8 mouse cellular contexts compared by ENCODE assay signal in genomic region chr13:21326657-21327211, GRCm38 (mm10). TPM values are rescaled to one million over a fixed set of nuclear protein-coding genes. Genes with fewer than 3 reads are reported as not detected.
DNase-seq lines count a peak whose midpoint lies in the region; ATAC-seq and TF ChIP-seq lines count a peak whose summit lies in the region.

No protein-coding gene starts in this region.

- peak; percentile 54 for DNase-seq in CD4-positive, CD25-positive, alpha-beta regulatory T cell, adult 2 months (ENCODE audit: low read depth, low spot score)
- peak; percentile 95 for DNase-seq in embryonic facial prominence, embryonic 11.5 days (ENCODE audit: low spot score)
- DNase-seq in heart, adult 2 months: peak; percentile 76 to 87
- peak; percentile 61 to 83 for DNase-seq in kidney, adult 8-10 months
- peak; percentile 44 for DNase-seq in splenic B cell, adult 2 months (ENCODE audit: low read depth, low spot score)

- intact Hi-C loops in heart, adult 2 months (cut with DNase I): loop anchor here (1.0 to 10.0 kb wide), 8 partner anchors 36 to 1012 kb away; partner anchors contain the start of gene Zscan12

- TF ChIP-seq CTCF in heart, adult 2 months (IDR thresholded peaks at IDR 0.05): peak; percentile 88

- H3K9me3 ChIP-seq in embryonic facial prominence, embryonic 11.5 days (replicated peaks; ENCODE audit: control insufficient read depth, low read length): no peaks in the 10 kb centered on the region
- no peaks in the 10 kb centered on the region for H3K9me3 ChIP-seq in limb, embryonic 13.5 days
- no peaks in the 10 kb centered on the region for H3K9me3 ChIP-seq in midbrain, embryonic 16.5 days (replicated peaks; ENCODE audit: control insufficient read depth, low read length, poor library complexity, severe bottlenecking)

- H3K36me3 ChIP-seq in embryonic facial prominence, embryonic 11.5 days (replicated peaks; ENCODE audit: control insufficient read depth, insufficient read depth, low read depth, low read length): no peaks in the 10 kb centered on the region
- no peaks in the 10 kb centered on the region for H3K36me3 ChIP-seq in heart, adult 2 months (ENCODE audit: control insufficient read depth, insufficient read depth, low read length)
- H3K36me3 ChIP-seq in limb, embryonic 13.5 days: no peaks in the 10 kb centered on the region
- H3K36me3 ChIP-seq in midbrain, embryonic 16.5 days (ENCODE audit: control insufficient read depth, insufficient read depth, low read length): no peaks in the 10 kb centered on the region
- no peaks in the 10 kb centered on the region for H3K36me3 ChIP-seq in splenic B cell, adult 2 months (ENCODE audit: control insufficient read depth, insufficient read depth, low read length, poor library complexity, severe bottlenecking)

- no peak for TF ChIP-seq EP300 in heart, adult 2 months (IDR thresholded peaks at IDR 0.05; ENCODE audit: insufficient read depth, low read depth, low read length)

- H3K9ac ChIP-seq in embryonic facial prominence, embryonic 11.5 days (replicated peaks; ENCODE audit: low read length): no peak overlapping the region
- peak overlapping the region; percentile 67 for H3K9ac ChIP-seq in heart, adult 2 months (ENCODE audit: low read depth, low read length)
- peak overlapping the region; percentile 53; the same call in 1 of the 2 replicates for H3K9ac ChIP-seq in limb, embryonic 13.5 days
- no peak overlapping the region for H3K9ac ChIP-seq in midbrain, embryonic 16.5 days (ENCODE audit: low read depth, low read length)

- TF ChIP-seq POLR2A in heart, adult 2 months (IDR thresholded peaks at IDR 0.05; ENCODE audit: insufficient read depth, low read depth, low read length): no peak

- H3K4me2 ChIP-seq in embryonic facial prominence, embryonic 11.5 days (ENCODE audit: low read depth, low read length): peak overlapping the region; percentile 38
- H3K4me2 ChIP-seq in limb, embryonic 13.5 days (replicated peaks): peak overlapping the region; percentile 70
- H3K4me2 ChIP-seq in midbrain, embryonic 16.5 days (ENCODE audit: low read length): peak overlapping the region; percentile 65

- no peak for ATAC-seq in CD4-positive, CD25-positive, alpha-beta regulatory T cell, adult 4 months
- peak; percentile 63 for ATAC-seq in embryonic facial prominence, embryonic 11.5 days (replicated peaks; ENCODE audit: insufficient number of reproducible peaks, low FRiP score, low TSS enrichment, low read depth)
- ATAC-seq in limb, embryonic 13.5 days (ENCODE audit: low FRiP score, low read depth): peak; percentile 66; the same call in 1 of the 2 replicates
- ATAC-seq in midbrain, embryonic 16.5 days: peak; percentile 80

- peak overlapping the region; percentile 32 for H3K4me3 ChIP-seq in embryonic facial prominence, embryonic 11.5 days (ENCODE audit: low read depth, low read length)
- H3K4me3 ChIP-seq in heart, adult 2 months: peak overlapping the region; percentile 65
- H3K4me3 ChIP-seq in limb, embryonic 13.5 days: peak overlapping the region; percentile 46
- H3K4me3 ChIP-seq in midbrain, embryonic 16.5 days (ENCODE audit: low read depth, low read length): peak overlapping the region; percentile 24

- no peaks in the 10 kb centered on the region for H3K27me3 ChIP-seq in embryonic facial prominence, embryonic 11.5 days (ENCODE audit: control insufficient read depth, insufficient read depth, low read length)
- H3K27me3 ChIP-seq in heart, adult 2 months (ENCODE audit: control insufficient read depth, insufficient read depth, low read length): no peaks in the 10 kb centered on the region; the same call in 1 of the 2 replicates
- peaks cover 17% of the 10 kb centered on the region; the same call in 1 of the 2 replicates for H3K27me3 ChIP-seq in limb, embryonic 13.5 days
- peaks cover 6% of the 10 kb centered on the region for H3K27me3 ChIP-seq in midbrain, embryonic 16.5 days (ENCODE audit: control insufficient read depth, insufficient read depth, low read depth, low read length)
- no peaks in the 10 kb centered on the region for H3K27me3 ChIP-seq in splenic B cell, adult 2 months (ENCODE audit: control insufficient read depth, insufficient read depth, low read length, poor library complexity, severe bottlenecking)

- H3K79me2 ChIP-seq in heart, adult 2 months (replicated peaks; ENCODE audit: control insufficient read depth, insufficient read depth, low read length): no peaks in the 10 kb centered on the region

- H3K4me1 ChIP-seq in embryonic facial prominence, embryonic 11.5 days (ENCODE audit: control insufficient read depth, insufficient read depth, low read length): no peaks in the 10 kb centered on the region
- H3K4me1 ChIP-seq in heart, adult 2 months (ENCODE audit: control insufficient read depth, insufficient read depth, low read length): no peaks in the 10 kb centered on the region
- H3K4me1 ChIP-seq in limb, embryonic 13.5 days: 0 out of 2 replicates have a peak, but pooled peaks cover 11% of the 10 kb centered on the region
- peaks cover 9% of the 10 kb centered on the region for H3K4me1 ChIP-seq in midbrain, embryonic 16.5 days (ENCODE audit: control insufficient read depth, insufficient read depth, low read length)

- WGBS in embryonic facial prominence, embryonic 11.5 days: under 1% methylated on average over 24 of the region's 24 CpGs
- WGBS in heart, adult 2 months: 1% methylated on average over 24 of the region's 24 CpGs
- WGBS in limb, embryonic 13.5 days: under 1% methylated on average over 24 of the region's 24 CpGs
- WGBS in midbrain, embryonic 16.5 days: under 1% methylated on average over 24 of the region's 24 CpGs

- H3K27ac ChIP-seq in embryonic facial prominence, embryonic 11.5 days (replicated peaks; ENCODE audit: low read depth, low read length): no peak overlapping the region
- peak overlapping the region; percentile 30 for H3K27ac ChIP-seq in heart, adult 2 months
- H3K27ac ChIP-seq in limb, embryonic 13.5 days: no peak overlapping the region
- no peak overlapping the region for H3K27ac ChIP-seq in midbrain, embryonic 16.5 days (ENCODE audit: low read length)

RNA-seq across cellular contexts. Expression of gene Gpx6, which starts 14.8 kb away (rescaled TPM):
- not detected for polyA plus RNA-seq in CD4-positive, CD25-positive, alpha-beta regulatory T cell, adult 4 months (2017; shearing (Covaris generic))
- 0.41 and 0.67 TPM in 2 replicates for polyA plus RNA-seq in embryonic facial prominence, embryonic 11.5 days (2014; fragmentation: Nextera tagmentation; extraction: Ambion mirVana)
- not detected for total RNA-seq in heart, adult 2 months (2021)
- polyA plus RNA-seq in heart, adult 2 months (2012; rRNA removed): not detected in 2 replicates
- 0.28 and 0.52 TPM in 2 replicates for polyA plus RNA-seq in limb, embryonic 13.5 days (2015; fragmentation: Nextera tagmentation; extraction: Ambion mirVana)
- 0.54 TPM in 1 of 2 replicates, not detected in the other for polyA plus RNA-seq in midbrain, embryonic 16.5 days (2015; fragmentation: Nextera tagmentation; extraction: Ambion mirVana)

RNA-seq across cellular contexts. Expression of gene Olfr1367, which starts 20.0 kb away (rescaled TPM):
- not detected for polyA plus RNA-seq in CD4-positive, CD25-positive, alpha-beta regulatory T cell, adult 4 months (2017; shearing (Covaris generic))
- not detected in 2 replicates for polyA plus RNA-seq in embryonic facial prominence, embryonic 11.5 days (2014; fragmentation: Nextera tagmentation; extraction: Ambion mirVana)
- total RNA-seq in heart, adult 2 months (2021): not detected
- polyA plus RNA-seq in heart, adult 2 months (2012; rRNA removed): not detected in 2 replicates
- not detected in 2 replicates for polyA plus RNA-seq in limb, embryonic 13.5 days (2015; fragmentation: Nextera tagmentation; extraction: Ambion mirVana)
- polyA plus RNA-seq in midbrain, embryonic 16.5 days (2015; fragmentation: Nextera tagmentation; extraction: Ambion mirVana): not detected in 2 replicates

RNA-seq across cellular contexts. Expression of gene Gpx5, which starts 34.2 kb away (rescaled TPM):
- not detected for polyA plus RNA-seq in CD4-positive, CD25-positive, alpha-beta regulatory T cell, adult 4 months (2017; shearing (Covaris generic))
- polyA plus RNA-seq in embryonic facial prominence, embryonic 11.5 days (2014; fragmentation: Nextera tagmentation; extraction: Ambion mirVana): not detected in 2 replicates
- not detected for total RNA-seq in heart, adult 2 months (2021)
- polyA plus RNA-seq in heart, adult 2 months (2012; rRNA removed): not detected in 2 replicates
- polyA plus RNA-seq in limb, embryonic 13.5 days (2015; fragmentation: Nextera tagmentation; extraction: Ambion mirVana): not detected in 2 replicates
- polyA plus RNA-seq in midbrain, embryonic 16.5 days (2015; fragmentation: Nextera tagmentation; extraction: Ambion mirVana): not detected in 2 replicates

RNA-seq across cellular contexts. Expression of gene Zscan12, which starts 35.9 kb away (rescaled TPM):
- 10 to 100 TPM in 1 of 2 experiments, 1 to 10 TPM in 1; 7.7 to 10.6 TPM for polyA plus RNA-seq in CD4-positive, CD25-positive, alpha-beta regulatory T cell, adult 4 months (2017; shearing (Covaris generic))
- polyA plus RNA-seq in embryonic facial prominence, embryonic 11.5 days (2014; fragmentation: Nextera tagmentation; extraction: Ambion mirVana): 20.5 and 21.5 TPM in 2 replicates
- total RNA-seq in heart, adult 2 months (2021): 1 to 10 TPM; 4.8 to 5.1 TPM
- polyA plus RNA-seq in heart, adult 2 months (2012; rRNA removed): 1.3 and 2.5 TPM in 2 replicates
- polyA plus RNA-seq in limb, embryonic 13.5 days (2015; fragmentation: Nextera tagmentation; extraction: Ambion mirVana): 14.6 and 15.3 TPM in 2 replicates
- polyA plus RNA-seq in midbrain, embryonic 16.5 days (2015; fragmentation: Nextera tagmentation; extraction: Ambion mirVana): 11.5 and 13.5 TPM in 2 replicates

Comparison
In these comparisons a context has a peak if more than half of its experiments do, and no peak if none do; other contexts are left out.
1. DNase-seq: peak in every context shown above with its lines; median percentile 95 in embryonic facial prominence, embryonic 11.5 days; 82 in heart, adult 2 months; 72 in kidney, adult 8-10 months; 54 in CD4-positive, CD25-positive, alpha-beta regulatory T cell, adult 2 months; 44 in splenic B cell, adult 2 months.
2. H3K9ac ChIP-seq: peak in heart, adult 2 months (single experiment) and limb, embryonic 13.5 days (single experiment); none in embryonic facial prominence, embryonic 11.5 days (single experiment) and midbrain, embryonic 16.5 days (single experiment).
3. Peak in every context shown above with its lines, with median percentiles within 50 percentile points of each other: H3K4me2 ChIP-seq and H3K4me3 ChIP-seq.